Mouse (Mus musculus) gastrocnemius, adult 8-10 months (tissue): ENCODE measurements at regions not wholly inside any gene's neighbourhood (a gene's known extent, or its start where the extent isn't known, plus 50 kb on each side); places are given as distances from the start of the nearest gene placed in this dataset.

Experiments
- DNase-seq, 2 experiments: peaks; one replicate each; pipeline ENCODE4 v3.0.0; 2022; ENCODE audit warnings: low spot score in 2 of 2

DNA sequence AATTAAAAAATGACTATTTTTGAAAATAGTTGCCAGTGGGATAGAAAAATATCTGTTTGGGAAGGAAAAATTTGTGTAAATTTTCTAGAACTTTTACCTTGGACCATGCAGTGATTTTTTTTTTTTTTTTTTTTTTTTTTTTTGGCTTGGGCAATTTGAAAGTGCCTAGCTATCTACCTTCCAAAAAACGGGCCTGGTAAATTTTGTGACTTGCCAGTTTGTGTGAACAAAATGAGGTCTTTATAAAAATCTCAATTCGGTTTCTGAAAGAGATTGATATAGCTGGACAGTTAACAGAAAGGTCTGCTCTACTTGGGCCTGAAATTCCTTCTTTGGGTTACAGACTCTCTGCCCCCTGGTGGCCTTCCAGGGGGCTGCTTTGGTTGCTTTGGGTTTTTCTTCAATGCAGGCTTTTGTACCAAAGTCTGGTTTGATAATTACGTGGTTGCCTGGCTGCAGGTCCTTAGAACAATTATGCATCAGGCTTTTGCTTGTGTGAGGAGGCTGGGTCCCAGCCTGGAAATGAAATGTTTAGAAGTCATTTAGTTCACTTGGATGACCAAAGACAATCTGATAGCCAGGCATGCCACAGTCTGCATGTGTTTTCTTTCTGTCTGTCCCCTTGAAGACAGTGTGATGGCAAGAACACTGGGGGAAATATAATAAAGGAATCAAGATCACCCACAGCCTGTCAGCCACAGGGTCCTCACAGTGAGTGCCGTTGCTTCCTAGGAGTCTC is 75.6 kb upstream of the Jazf1 start:
- DNase-seq: no peak

DNA sequence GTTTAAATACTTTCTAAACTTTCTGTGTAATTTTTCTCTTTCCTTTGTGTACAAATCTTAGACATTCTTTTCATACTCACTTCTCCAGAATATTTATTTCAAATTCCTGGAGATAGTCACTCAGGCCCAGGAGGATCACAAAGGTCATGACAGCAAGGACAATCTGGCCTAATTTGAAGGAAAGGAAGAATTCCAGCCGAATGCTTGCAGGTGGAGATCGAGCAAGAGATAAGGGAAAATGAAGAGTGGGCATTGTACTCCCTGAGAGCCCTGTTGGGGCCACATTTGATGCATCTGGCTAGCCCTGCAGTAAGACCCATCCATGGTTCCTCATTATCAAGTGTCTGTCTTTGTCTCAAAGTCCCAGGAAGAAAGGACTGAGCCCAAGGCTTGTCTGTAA is 66.0 kb upstream of the Jazf1 start:
- DNase-seq: no peak

- DNase-seq: no peak
Observed at GRCm38 (mm10) chr6:53130717-53131330, 62.4 kb upstream of the Jazf1 start.

DNA sequence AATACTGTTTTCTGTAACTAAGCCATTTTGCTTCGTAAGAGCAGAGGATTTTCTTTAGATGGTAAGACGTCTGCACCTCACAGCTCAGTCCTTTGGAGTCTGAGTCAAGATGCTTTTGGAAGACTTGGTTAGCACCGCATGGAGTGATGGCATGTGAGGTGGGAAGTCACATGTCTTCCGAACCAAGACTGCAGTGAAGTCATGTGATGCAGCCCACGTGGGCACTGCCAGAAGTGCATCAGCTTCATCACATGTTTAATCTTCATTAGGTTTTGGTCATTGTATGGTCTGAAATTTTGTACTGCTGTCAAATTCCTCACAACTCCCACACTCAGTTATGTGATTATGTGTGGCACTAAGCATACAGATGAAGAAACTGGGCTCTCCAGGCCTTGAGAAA is 58.3 kb upstream of the Jazf1 start:
- no peak for DNase-seq

DNA sequence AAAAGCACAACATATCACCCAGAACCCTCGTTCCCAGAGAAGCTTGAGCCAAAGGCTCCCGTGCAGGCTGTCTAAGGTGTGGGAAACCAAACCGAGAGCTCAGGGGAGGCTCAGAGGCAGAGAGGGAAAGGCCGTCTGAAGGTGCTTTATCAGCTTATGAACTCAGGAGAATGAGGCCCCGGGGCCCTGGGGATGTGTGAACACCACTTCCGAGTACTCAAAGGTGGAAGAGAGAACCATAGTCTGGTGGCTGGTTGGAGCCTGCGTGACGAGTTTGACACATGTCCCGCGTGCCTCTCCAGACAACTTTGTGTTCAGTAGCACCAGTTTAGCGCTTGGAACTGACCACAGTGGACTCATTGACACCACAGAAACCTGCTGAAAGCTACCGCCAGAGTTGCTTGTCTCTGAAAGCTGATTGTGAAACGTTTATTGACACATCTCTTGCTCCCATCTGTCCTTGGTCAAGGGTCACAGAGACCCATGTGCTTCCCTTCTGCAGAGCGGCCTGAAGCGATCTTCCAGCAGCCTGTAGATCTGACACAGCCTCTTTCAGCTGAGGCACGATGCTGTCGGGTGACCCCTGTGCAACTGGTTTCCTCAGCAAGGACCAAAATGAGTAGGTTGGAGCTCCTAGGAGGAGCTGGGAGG is 56.5 kb upstream of the Jazf1 start:
- no peak for DNase-seq

- no peak for DNase-seq
Observed at GRCm38 (mm10) chr6:53120385-53120784, 52.0 kb upstream of the Jazf1 start.
